Mouse (Mus musculus): ENCODE results near the gene Gmfb.

The Gmfb gene

DNA sequence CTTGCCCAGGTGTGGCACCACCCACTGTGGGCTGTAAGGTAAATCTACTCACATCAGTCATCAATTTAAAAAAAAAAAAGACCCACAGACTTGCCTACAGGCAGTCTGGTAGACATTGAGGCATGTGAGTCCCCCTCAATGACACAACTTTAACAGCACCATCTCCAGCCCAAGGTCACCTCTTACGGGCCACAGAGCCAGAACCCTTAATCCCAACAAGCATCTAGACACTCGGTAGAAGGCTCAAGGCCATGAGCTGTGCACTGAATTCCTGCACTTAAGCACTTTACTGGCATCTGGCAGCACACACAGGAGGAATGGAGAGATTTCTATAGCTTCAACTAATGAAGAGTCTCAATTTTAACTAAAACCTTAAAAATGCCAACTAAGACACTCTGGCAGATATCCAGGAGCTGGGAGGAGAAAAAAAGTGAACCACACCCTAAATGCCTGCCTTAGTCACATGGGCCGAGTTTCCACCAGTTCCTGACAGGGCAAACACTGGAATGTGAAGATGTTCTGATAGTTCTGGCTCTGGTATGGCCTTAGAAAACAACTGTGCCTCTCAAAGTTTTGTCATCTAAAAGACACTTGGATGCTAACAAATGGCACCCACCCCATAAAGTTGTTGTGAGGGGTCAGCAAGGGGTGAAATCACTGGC lies 21.2 kb downstream of the Gmfb start:
- DNase-seq: no peak

DNA sequence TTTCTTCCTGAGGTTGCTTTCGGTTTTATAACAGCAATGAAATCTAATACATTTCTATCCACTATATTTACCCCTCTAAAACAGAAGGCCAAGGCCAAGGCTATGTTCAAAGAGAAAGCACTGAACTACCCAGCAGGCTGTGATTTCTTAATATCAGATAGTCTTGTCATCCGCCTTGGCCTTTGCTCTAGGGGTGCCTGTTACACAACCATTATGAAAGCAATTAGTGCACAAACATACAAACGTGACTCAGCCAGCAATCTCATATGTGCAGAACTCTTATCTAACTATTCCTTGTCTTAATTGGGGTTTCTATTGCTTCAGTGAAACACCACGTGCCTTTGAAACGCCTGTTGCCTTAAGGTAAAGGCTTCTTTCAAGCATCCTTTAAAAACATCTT lies 27.9 kb downstream of the Gmfb start:
- DNase-seq: no peak

GRCm38 (mm10) chr14:46790723-46791122 lies 31.3 kb downstream of the Gmfb start:
- no peak for DNase-seq

DNA sequence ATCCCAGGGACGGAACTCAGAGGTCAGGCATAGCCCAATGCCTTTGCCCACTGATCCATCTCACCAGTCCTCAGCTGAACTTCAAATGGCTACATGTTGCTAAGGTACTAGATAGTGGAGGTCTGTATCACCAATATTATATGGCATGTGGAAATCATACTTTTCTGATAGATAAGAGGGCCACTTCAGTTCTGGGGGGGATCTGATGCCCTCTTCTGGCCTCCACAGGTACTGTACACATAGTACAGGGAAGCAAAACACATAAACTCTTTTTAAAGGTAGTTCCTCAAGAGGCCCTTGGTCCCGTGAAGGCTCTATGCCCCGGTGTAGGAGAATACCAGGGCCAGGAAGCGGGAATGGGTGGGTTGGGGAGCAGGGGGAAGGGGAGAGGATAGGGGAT lies 31.7 kb downstream of the Gmfb start:
- peak; percentile 23 to 30 for DNase-seq

GRCm38 (mm10) chr14:46788505-46788901 lies 33.5 kb downstream of the Gmfb start:
- no peak for DNase-seq

DNA sequence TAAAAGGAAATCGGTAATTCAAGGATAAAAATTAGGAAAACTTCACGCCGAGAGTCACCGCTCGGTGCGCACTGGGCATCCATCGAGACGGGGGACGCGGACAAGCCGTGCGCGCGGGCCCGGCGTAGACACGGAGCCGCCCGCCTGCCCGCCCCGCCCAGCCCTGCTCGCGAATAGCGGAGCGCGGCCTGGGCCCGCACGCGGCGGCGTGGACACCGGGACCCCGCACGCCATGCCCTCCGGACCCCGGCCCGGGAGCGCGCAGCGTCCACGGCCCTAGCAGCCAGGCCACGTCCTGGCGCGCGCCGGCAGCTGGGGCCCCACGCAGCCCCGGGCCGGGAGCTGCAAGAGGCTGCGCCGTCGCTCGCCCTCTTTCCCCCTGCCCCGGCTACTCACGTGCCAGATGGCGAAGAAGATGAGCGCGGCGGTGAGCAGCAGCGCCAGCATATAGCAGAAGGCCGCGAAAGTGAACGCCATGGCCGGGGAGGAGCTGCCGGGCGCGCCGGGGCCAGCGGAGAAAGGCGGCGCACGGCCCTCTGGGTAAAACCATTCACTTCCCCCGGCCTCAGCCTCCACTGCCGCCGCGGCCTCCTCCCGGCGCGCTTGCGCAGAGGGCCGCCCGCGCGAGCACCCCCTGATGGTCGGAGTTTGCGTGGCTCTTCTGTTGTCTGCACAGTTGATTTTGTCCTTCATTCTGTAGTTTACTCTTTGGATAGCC lies 34.1 kb downstream of the Gmfb start, which contains the start of gene Cnih1:
TSS of gene Cnih1 (minus strand) at position 625 of the 718 bp plus-strand sequence.
- DNase-seq: peak; percentile 89 to 91

GRCm38 (mm10) chr14:46787454-46787786 lies 34.6 kb downstream of the Gmfb start:
- no peak for DNase-seq

DNA sequence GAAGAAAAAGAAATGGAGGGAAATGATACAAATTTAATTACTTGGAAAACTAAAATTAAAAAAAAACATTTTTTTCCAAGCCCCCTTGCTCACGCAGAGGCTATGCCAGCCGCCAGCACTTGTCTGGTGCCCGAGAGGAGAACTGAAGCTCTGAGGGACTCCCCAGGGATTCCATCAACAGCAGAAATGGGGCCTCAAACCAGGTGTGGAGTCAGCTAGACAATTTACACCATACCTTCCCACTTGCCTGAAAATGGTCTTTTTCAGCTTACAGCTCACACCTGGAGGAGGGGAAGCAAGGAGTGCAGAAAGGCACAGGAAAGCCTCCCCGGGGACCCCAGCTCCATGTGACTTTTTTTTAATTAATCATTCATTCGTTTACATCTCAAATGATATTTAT lies 36.8 kb downstream of the Gmfb start:
- no peak for DNase-seq

GRCm38 (mm10) chr14:46783327-46783926 lies 38.6 kb downstream of the Gmfb start:
- no peak for DNase-seq

- no peak for DNase-seq
These were observed 39.7 kb downstream of the Gmfb start for GRCm38 (mm10) chr14:46782187-46782828.

DNA sequence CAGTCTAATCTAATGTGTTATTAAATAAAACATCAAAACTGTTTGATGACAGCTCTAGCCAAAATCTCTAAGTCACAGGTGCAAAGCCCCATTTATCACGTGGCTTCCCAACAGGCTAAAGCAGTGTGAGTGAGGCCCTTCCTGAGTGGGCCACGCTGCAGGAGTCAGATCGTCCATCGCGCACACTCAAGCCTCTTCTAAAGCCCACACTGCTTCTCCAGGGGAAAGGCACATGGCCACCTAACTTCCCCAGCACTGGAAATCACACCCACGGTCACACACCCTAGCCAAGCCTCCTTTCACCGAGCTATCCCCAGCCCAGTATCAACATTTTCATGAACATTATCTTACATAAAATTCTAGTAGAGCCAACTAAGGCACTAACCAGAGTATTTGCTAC lies 41.0 kb downstream of the Gmfb start:
- DNase-seq: no peak

GRCm38 (mm10) chr14:46779217-46779616 lies 42.8 kb downstream of the Gmfb start:
- DNase-seq: no peak

DNA sequence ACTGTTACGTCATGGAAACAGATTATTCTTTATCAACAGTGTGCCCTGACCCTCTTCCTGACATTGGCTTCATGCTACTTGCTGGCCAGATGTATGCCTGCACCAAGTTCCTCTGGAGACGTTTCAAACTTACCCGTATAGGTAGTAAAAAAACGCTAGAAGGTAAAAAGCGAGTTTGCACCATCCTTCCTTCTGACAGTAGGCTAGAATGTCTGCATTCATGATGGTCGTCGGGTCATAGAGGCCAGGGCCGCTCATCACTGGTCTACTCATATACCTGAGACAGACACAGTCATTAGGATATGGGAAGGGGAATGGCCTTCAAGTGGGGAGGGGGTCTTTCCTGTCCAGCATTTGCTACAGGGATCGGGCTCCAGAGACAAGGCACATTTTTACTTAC lies 43.3 kb downstream of the Gmfb start:
- no peak for DNase-seq

DNA sequence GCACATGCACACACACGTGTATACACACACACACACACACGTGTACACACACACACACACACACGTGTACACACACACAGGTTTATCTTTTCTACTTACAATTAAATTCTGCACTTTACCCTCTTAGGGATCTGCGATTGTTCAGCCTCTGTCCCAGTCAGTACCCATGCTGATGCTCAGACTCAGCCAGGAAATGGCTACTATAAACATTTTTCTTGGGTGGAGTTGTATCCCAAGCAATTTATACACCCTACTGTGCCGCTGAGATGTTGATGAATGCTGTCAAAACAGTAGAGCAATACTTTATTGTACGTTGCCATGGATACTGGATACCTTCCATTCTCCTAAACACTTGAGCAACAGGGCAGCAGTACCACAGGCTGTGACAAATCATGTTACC lies 52.0 kb downstream of the Gmfb start:
- DNase-seq: no peak

GRCm38 (mm10) chr14:46767116-46767515 lies 54.9 kb downstream of the Gmfb start:
- DNase-seq: no peak

DNA sequence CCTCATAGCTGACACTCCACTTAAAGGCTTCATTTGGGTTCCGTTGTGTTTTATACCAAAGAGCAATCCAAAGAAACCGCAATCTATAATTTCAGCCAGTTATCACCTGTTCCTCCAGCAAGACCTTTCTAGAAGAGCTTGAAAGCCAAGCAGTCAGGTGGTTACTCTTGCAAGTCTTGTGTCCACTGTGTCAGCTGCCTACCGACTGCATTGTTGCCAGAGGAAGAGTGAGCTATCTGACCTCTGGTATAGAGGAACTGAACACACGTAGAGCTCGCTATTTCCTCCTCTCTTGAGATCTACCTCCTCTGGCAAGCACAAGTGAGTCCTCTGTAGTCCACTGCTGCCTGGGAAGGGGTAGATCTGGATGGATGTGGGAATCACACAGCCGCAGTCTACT lies 60.9 kb downstream of the Gmfb start:
- no peak for DNase-seq

DNA sequence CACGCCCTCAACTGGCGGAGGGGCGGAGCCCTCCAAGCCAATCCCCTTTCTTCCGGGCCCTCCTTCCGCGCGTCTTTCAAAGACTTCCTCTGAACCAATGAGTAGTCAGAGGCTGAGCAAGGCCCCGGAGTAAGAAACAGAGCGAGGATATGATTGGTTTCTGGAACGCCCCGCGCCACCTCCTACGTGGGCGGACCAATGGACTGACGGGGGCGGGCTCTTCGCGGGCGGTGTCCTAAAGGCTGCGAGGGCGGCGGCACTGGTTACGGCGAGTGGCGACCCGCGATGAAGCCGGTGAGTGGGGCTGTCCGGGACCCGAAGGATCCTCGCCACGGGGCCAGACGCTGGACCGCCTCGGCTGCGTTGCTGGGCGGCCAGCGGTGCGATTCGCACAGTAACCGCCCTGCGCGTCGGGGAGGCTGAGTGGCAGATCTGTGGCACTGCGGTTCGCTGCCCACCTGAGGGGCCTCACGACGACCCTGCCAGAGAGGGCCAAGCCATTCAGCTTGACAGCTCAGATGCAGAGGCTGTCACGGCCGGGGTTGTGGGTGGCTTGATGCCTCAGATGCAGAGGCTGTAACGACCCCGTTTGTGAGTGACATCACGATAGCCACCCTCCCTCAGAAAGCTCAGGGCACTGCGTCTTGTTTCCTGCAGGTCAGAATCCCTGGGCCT lies 61.5 kb downstream of the Gmfb start, which contains the start of gene Cdkn3:
TSS of gene Cdkn3 (plus strand) at position 187 of the 675 bp plus-strand sequence.
- DNase-seq: peak; percentile 88 to 93

- DNase-seq: no peak
These were observed 62.1 kb downstream of the Gmfb start for GRCm38 (mm10) chr14:46759970-46760354.
